Mouse (Mus musculus): ENCODE results near the gene Mxra8. TPM values are rescaled to one million over a fixed set of nuclear protein-coding genes. Genes with fewer than 3 reads are reported as not detected.

Gene Mxra8
- polyA plus RNA-seq (2012; fragmentation: generic; extraction: Trizol) = 87.5 TPM

DNA sequence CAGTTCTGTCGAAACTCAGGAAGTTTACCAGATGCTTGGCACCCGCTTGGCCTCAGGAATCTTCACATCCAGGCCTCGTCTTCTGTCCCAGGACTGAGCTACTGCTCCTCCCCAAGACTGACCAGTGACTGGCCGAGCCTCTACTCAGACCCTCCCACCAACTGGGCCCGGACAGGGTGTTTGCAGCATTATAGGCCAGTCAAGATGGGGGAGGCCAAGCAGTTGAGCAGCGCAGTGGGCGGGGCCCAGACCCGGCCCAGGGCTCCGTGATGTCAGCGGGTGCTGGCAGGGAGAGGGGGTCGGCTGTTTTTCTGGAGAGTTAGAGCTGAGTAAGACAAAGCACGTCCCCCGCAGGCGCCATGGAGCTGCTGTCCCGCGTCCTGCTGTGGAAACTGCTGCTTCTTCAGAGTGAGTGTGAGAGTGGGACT lies at the start of gene Mxra8:
TSS of gene Mxra8 (plus strand) at position 198 of the 428 bp plus-strand sequence.
- Histone ChIP-seq H3K4me2 (ENCODE audit: low read depth) (peak within 1 kb of the TSS; percentile 78), H3ac (ENCODE audit: control insufficient read depth, insufficient read length) (peak within 1 kb of the TSS; percentile 2), H3K79me2 (ENCODE audit: control insufficient read depth, insufficient read depth) (peaks cover 6% of the 10 kb centered on the region), H3K36me3 (ENCODE audit: control insufficient read depth, insufficient read depth) (peaks cover 6% of the 10 kb centered on the region), H3K27me3 (ENCODE audit: control insufficient read depth, insufficient read depth, insufficient read length) (no peaks in the 10 kb centered on the region), H3K4me3 (peak within 1 kb of the TSS; percentile 38)
- TF ChIP-seq POLR2A (IDR thresholded peaks at IDR 0.05; ENCODE audit: insufficient read length, low read depth) (peak; percentile 10), E2F4 (IDR thresholded peaks at IDR 0.05; ENCODE audit: insufficient read depth) (no peak), SRF (IDR thresholded peaks at IDR 0.05; ENCODE audit: control insufficient read depth, insufficient read length, low read depth) (no peak), REST (IDR thresholded peaks at IDR 0.05; ENCODE audit: insufficient read depth, insufficient read length) (no peak), POLR2AphosphoS2 (IDR thresholded peaks at IDR 0.05; ENCODE audit: insufficient read length, low read depth) (peak; percentile 20), MYOG (IDR thresholded peaks at IDR 0.05; ENCODE audit: control insufficient read depth in 1 of 3, insufficient read depth in 1 of 3, insufficient read length in 2 of 3, low read depth in 2 of 3) (no peak), CEBPB (IDR thresholded peaks at IDR 0.05; ENCODE audit: insufficient read depth, poor library complexity, severe bottlenecking) (no peak), USF1 (IDR thresholded peaks at IDR 0.05; ENCODE audit: low read depth) (no peak), MAX (IDR thresholded peaks at IDR 0.05; ENCODE audit: low read depth) (no peak), MYOD1 (IDR thresholded peaks at IDR 0.05; ENCODE audit: control insufficient read depth in 1 of 3, insufficient read length in 2 of 3, low read depth in 2 of 3) (no peak), TCF3 (IDR thresholded peaks at IDR 0.05; ENCODE audit: insufficient read length, low read depth) (no peak), TCF12 (IDR thresholded peaks at IDR 0.05; ENCODE audit: insufficient read depth, poor library complexity, severe bottlenecking) (no peak)

DNA sequence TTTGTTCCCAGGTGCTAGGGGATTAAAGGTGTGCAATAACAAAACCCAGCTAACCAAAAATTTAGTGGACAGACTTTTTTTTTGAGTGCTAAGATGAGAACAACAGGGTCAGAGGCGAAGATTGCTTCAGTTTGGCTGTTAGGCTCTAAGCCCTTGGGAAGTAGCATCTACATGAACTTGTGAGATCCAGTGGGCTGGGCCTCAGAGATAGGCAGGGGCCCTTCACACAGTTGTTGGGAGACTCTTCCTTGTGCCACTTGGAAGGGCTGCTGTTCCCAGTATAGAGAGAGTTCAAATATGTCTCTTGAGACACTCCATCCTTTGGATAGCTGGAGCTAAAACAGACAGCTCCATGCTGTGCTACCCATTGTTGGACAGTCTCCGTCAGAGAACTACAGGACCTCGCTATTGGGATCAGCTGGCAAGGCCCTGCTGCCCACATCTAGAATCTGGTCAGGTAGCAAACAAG lies 49.4 kb upstream of the Mxra8 start, which contains the start of gene Ankrd65:
TSS of gene Ankrd65 (plus strand) at position 419 of the 469 bp plus-strand sequence.
- Histone ChIP-seq H3K4me2 (ENCODE audit: low read depth) (no peak within 1 kb of the TSS), H3ac (ENCODE audit: control insufficient read depth, insufficient read length) (no peak within 1 kb of the TSS), H3K27me3 (ENCODE audit: control insufficient read depth, insufficient read depth, insufficient read length) (peaks cover 15% of the 10 kb centered on the region), H3K36me3 (ENCODE audit: control insufficient read depth, insufficient read depth) (no peaks in the 10 kb centered on the region), H3K4me3 (no peak within 1 kb of the TSS), H3K79me2 (ENCODE audit: control insufficient read depth, insufficient read depth) (no peaks in the 10 kb centered on the region)
- TF ChIP-seq REST (IDR thresholded peaks at IDR 0.05; ENCODE audit: insufficient read depth, insufficient read length) (no peak), POLR2AphosphoS2 (IDR thresholded peaks at IDR 0.05; ENCODE audit: insufficient read length, low read depth) (no peak), CEBPB (IDR thresholded peaks at IDR 0.05; ENCODE audit: insufficient read depth, poor library complexity, severe bottlenecking) (no peak), SRF (IDR thresholded peaks at IDR 0.05; ENCODE audit: control insufficient read depth, insufficient read length, low read depth) (no peak), MAX (IDR thresholded peaks at IDR 0.05; ENCODE audit: low read depth) (no peak), TCF12 (IDR thresholded peaks at IDR 0.05; ENCODE audit: insufficient read depth, poor library complexity, severe bottlenecking) (no peak), USF1 (IDR thresholded peaks at IDR 0.05; ENCODE audit: low read depth) (no peak)

DNA sequence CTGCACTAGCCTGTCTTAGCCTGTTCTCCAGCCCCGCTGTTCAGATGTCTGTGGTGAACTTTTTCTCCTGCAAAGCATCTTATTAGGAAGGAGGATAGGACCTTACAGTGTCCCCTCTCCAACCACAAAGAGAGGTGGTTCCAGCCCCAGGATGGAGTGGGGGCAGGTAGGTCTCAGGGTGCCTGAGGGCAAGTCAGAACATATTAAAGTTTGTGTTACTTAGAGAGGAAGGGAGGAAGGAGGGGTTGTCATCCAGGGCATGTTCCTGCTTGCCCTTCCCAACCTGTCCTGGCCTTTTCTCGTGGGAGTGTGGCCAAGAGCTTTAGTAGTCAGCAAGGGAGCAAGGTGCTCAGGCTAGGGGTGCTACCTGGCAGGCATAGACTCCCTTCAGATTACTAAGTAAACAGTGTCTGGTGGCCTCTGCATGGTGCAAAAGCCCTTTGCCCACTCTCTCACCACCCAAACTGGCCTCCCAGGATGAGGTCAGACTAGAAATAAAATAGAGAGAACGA lies 48.8 kb upstream of the Mxra8 start:
- no peak for TF ChIP-seq TCF12 (IDR thresholded peaks at IDR 0.05; ENCODE audit: insufficient read depth, poor library complexity, severe bottlenecking)
- no peak for TF ChIP-seq E2F4 (IDR thresholded peaks at IDR 0.05; ENCODE audit: insufficient read depth)
- no peak for TF ChIP-seq CEBPB (IDR thresholded peaks at IDR 0.05; ENCODE audit: insufficient read depth, poor library complexity, severe bottlenecking)
- TF ChIP-seq POLR2AphosphoS2 (IDR thresholded peaks at IDR 0.05; ENCODE audit: insufficient read length, low read depth) = no peak
- TF ChIP-seq USF1 (IDR thresholded peaks at IDR 0.05; ENCODE audit: low read depth) = no peak
- no peak for TF ChIP-seq REST (IDR thresholded peaks at IDR 0.05; ENCODE audit: insufficient read depth, insufficient read length)
- TF ChIP-seq MAX (IDR thresholded peaks at IDR 0.05; ENCODE audit: low read depth) = no peak
- TF ChIP-seq SRF (IDR thresholded peaks at IDR 0.05; ENCODE audit: control insufficient read depth, insufficient read length, low read depth) = no peak
- no peak for TF ChIP-seq MYOG (IDR thresholded peaks at IDR 0.05; ENCODE audit: control insufficient read depth in 1 of 3, insufficient read depth in 1 of 3, insufficient read length in 2 of 3, low read depth in 2 of 3)
- TF ChIP-seq TCF3 (IDR thresholded peaks at IDR 0.05; ENCODE audit: insufficient read length, low read depth) = no peak
- TF ChIP-seq MYOD1 (IDR thresholded peaks at IDR 0.05; ENCODE audit: control insufficient read depth in 1 of 3, insufficient read length in 2 of 3, low read depth in 2 of 3) = no peak
- no peak for TF ChIP-seq POLR2A (IDR thresholded peaks at IDR 0.05; ENCODE audit: insufficient read length, low read depth)
- Histone ChIP-seq H3K27me3 (ENCODE audit: control insufficient read depth, insufficient read depth, insufficient read length) (peaks cover 15% of the 10 kb centered on the region), H3K36me3 (ENCODE audit: control insufficient read depth, insufficient read depth) (no peaks in the 10 kb centered on the region), H3K4me2 (ENCODE audit: low read depth) (no peak overlapping the region), H3K79me2 (ENCODE audit: control insufficient read depth, insufficient read depth) (no peaks in the 10 kb centered on the region), H3K4me3 (no peak overlapping the region), H3ac (ENCODE audit: control insufficient read depth, insufficient read length) (no peak overlapping the region)

DNA sequence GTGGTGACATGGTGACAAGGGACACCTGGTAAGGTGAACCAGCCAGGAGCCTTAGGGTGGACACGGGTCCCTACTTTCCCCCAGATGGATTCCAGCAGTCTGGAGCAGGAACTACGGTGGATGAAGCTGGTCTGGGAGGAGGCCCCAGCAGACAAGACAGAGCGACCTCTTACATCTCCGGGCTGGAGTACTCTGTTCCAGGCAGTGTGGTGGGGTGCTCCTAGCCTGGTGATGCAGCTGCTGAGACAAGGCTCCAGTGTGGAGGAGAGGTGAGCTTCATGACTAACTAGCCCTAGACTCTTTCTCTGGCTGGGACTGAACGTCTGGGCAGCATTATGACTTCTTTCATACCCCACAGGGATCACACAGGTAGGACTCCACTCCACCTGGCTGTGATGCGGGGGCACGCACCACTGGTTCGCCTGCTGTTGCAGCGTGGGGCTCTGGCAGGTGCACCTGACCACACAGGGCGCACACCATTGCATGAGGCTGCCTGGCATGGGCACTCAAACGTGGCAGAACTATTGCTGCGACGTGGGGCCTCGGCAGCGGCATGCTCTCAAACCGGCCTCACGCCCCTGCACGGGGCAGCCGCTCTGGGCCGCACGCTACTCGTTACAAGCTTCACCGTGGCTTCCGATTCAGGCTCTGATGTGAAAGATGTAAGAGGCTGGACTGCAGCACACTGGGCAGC lies 48.1 kb upstream of the Mxra8 start:
- H3K4me3 ChIP-seq = no peak overlapping the region

More for the DNA sequence above, 48.1 kb upstream of the Mxra8 start:
- H3K4me2 ChIP-seq (ENCODE audit: low read depth) = no peak overlapping the region
- no peak overlapping the region for H3ac ChIP-seq (ENCODE audit: control insufficient read depth, insufficient read length)
- peaks cover 15% of the 10 kb centered on the region for H3K27me3 ChIP-seq (ENCODE audit: control insufficient read depth, insufficient read depth, insufficient read length)
- no peaks in the 10 kb centered on the region for H3K36me3 ChIP-seq (ENCODE audit: control insufficient read depth, insufficient read depth)
- TF ChIP-seq USF1 (IDR thresholded peaks at IDR 0.05; ENCODE audit: low read depth) (no peak), E2F4 (IDR thresholded peaks at IDR 0.05; ENCODE audit: insufficient read depth) (no peak), MAX (IDR thresholded peaks at IDR 0.05; ENCODE audit: low read depth) (no peak), CEBPB (IDR thresholded peaks at IDR 0.05; ENCODE audit: insufficient read depth, poor library complexity, severe bottlenecking) (no peak), POLR2AphosphoS2 (IDR thresholded peaks at IDR 0.05; ENCODE audit: insufficient read length, low read depth) (no peak), TCF12 (IDR thresholded peaks at IDR 0.05; ENCODE audit: insufficient read depth, poor library complexity, severe bottlenecking) (no peak), SRF (IDR thresholded peaks at IDR 0.05; ENCODE audit: control insufficient read depth, insufficient read length, low read depth) (no peak), MYOG (IDR thresholded peaks at IDR 0.05; ENCODE audit: control insufficient read depth in 1 of 3, insufficient read depth in 1 of 3, insufficient read length in 2 of 3, low read depth in 2 of 3) (no peak), REST (IDR thresholded peaks at IDR 0.05; ENCODE audit: insufficient read depth, insufficient read length) (no peak), POLR2A (IDR thresholded peaks at IDR 0.05; ENCODE audit: insufficient read length, low read depth) (no peak), TCF3 (IDR thresholded peaks at IDR 0.05; ENCODE audit: insufficient read length, low read depth) (no peak), MYOD1 (IDR thresholded peaks at IDR 0.05; ENCODE audit: control insufficient read depth in 1 of 3, insufficient read length in 2 of 3, low read depth in 2 of 3) (no peak)
- H3K79me2 ChIP-seq (ENCODE audit: control insufficient read depth, insufficient read depth) = no peaks in the 10 kb centered on the region

Measured in myocyte (in vitro differentiated cells).